Mouse (Mus musculus): Measurements from ENCODE around the gene Fry. TPM values are rescaled to one million over a fixed set of nuclear protein-coding genes. Genes with fewer than 3 reads are reported as not detected.
A peak's percentile ranks its signal among the peaks of the same experiment; 100 is the strongest.

Fry gene
- polyA plus RNA-seq, 1 experiment from 2014 or later = 35.4 TPM

DNA sequence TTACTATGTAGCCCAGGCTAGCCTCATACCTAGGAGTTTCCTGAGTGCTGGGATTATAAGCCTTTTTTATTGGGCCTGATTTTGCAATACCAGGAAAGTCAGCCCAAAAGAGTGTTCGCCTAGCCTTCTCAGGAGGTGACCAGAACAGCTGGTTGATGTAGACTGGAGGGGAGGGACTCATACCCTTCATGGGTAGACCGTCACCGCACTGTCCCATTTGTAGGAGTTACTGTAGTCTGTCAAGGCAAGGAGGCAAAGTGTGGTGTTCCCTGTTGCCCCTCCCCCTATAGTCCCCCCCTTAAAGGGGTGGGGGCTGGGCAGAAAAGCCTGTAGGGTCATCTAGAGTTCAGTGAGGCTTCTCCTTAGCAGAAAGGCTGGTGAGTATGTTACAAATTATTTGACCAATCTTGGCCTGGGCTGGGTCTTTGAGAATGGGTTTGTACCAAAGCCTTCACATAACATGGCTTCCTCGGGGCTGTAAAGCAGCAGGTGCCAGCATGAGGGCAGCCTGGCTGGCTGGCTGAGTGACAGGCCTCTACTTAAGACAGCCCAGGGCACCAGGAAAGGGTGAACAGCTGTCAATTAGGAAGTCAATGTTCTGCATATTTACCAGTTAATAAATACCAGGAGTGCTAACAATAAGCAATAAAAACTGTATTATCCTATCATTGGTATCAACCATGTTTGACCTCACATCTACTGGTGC, 172.2 kb downstream of the Fry start:
- no peak overlapping the region for H3K27ac ChIP-seq
- WGBS = 93% methylated on average over 4 of the region's 4 CpGs
- ATAC-seq = no peak

DNA sequence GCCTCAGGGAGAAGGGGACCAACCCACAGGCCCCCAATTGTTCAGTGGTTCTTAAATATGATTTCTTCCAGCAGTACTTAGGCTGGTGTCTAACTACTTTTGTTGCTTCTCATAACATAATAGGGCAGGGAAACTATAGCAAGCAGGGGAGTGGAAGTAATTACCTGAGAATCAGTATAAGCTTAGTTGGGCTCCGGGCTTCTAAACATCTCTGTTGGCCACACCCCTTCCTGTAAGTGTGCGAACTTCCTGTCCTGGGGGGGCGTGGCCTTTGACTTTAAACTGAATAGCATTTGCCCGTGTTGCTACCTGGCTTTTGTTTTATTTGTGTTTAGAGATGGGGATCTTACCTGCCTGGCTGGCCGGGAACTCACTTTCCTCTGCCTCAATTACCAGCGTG, 172.8 kb downstream of the Fry start:
- Histone ChIP-seq H3K27ac (no peak overlapping the region), H3K27me3 (no peaks in the 10 kb centered on the region), H3K4me1 (replicated peaks) (peaks cover 9% of the 10 kb centered on the region; the same call in 1 of the 2 replicates), H3K4me3 (replicated peaks) (no peak overlapping the region), H3K9ac (replicated peaks) (no peak overlapping the region), H3K36me3 (no peaks in the 10 kb centered on the region), H3K4me2 (replicated peaks) (no peak overlapping the region), H3K9me3 (no peaks in the 10 kb centered on the region)
- no peak for ATAC-seq
- WGBS = 87% methylated on average over 6 of the region's 6 CpGs

More for the DNA sequence above, 172.2 kb downstream of the Fry start:
- Histone ChIP-seq H3K36me3 (no peaks in the 10 kb centered on the region), H3K9ac (replicated peaks) (no peak overlapping the region), H3K27me3 (no peaks in the 10 kb centered on the region), H3K4me3 (replicated peaks) (no peak overlapping the region), H3K4me2 (replicated peaks) (no peak overlapping the region), H3K4me1 (replicated peaks) (peaks cover 9% of the 10 kb centered on the region; the same call in 1 of the 2 replicates), H3K9me3 (no peaks in the 10 kb centered on the region)

DNA sequence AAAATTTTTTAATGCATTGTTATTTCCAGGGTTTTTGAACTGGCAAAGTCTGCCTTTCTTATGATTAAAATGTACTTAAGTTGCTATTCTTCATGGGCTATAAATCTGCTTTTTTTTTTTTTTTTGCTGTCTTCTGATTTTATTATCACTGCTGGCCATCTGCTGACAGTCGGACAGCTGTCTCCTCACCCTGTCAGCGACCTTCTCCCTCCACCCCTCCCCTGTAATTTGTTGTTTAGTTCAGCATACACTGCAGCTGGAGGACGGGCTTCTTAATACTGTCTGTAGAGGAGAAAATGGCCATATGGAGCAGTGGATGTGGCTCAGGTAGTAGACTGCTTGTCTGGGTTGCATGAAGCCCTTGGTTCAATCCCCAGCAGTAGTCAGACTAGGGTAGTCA, 173.7 kb downstream of the Fry start:
- 49% methylated on average over 3 of the region's 3 CpGs for WGBS
- Histone ChIP-seq H3K4me1 (replicated peaks) (peaks cover 9% of the 10 kb centered on the region; the same call in 1 of the 2 replicates), H3K4me3 (replicated peaks) (no peak overlapping the region), H3K27me3 (no peaks in the 10 kb centered on the region), H3K27ac (no peak overlapping the region), H3K4me2 (replicated peaks) (no peak overlapping the region), H3K9me3 (no peaks in the 10 kb centered on the region), H3K9ac (replicated peaks) (no peak overlapping the region), H3K36me3 (no peaks in the 10 kb centered on the region)
- ATAC-seq = 0 out of 2 replicates have a peak, but pooled peaks have one; percentile 40

DNA sequence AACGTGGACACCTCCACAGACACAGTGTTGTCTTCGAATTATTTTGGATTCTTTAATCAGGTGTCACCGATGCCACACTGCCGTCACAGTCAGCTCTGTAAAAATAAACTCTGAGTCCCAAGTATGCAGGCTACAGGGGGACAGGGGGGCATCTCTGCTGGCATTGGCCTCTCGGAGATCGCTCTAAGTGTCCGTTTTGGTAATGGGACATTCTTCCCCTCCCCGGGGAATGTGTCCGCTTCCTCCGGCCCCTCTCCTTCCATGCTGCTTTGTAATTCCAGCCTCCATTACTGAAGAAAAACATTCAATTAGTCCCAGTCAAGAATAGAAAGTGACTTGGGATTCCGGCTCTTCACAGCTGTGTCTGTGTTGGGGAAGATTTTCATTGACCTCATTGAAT, 175.9 kb downstream of the Fry start:
- H3K27ac ChIP-seq = no peak overlapping the region; the same call in 1 of the 2 replicates
- 64% methylated on average over 11 of the region's 11 CpGs for WGBS
- peaks cover 9% of the 10 kb centered on the region; the same call in 1 of the 2 replicates for H3K4me1 ChIP-seq (replicated peaks)
- H3K27me3 ChIP-seq = no peaks in the 10 kb centered on the region
- H3K36me3 ChIP-seq = no peaks in the 10 kb centered on the region
- no peak overlapping the region for H3K4me3 ChIP-seq (replicated peaks)
- ATAC-seq = no peak
- no peaks in the 10 kb centered on the region for H3K9me3 ChIP-seq
- H3K4me2 ChIP-seq (replicated peaks) = no peak overlapping the region
- H3K9ac ChIP-seq (replicated peaks) = no peak overlapping the region

DNA sequence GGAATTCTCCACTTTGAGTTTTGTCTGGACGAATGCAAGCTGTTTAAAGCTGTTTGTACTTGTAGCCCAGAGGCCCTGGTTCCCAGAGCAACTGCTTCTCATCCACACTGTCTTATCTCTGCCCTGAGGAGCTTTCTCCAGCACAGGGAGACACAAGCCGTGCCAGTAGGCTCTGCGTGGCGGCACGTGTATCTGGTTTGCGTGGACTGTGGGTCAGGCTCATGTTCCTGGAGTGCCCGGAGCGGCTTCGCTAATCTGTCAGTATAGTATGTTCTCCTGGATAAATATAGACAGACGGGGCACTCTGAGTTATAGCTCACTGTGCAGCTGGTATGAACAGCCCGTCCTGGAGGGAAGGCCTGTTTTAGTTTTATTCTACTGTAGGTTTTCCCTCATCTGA, 176.7 kb downstream of the Fry start:
- no peak for ATAC-seq
- Histone ChIP-seq H3K27me3 (no peaks in the 10 kb centered on the region), H3K36me3 (no peaks in the 10 kb centered on the region), H3K4me2 (replicated peaks) (no peak overlapping the region), H3K4me1 (replicated peaks) (peaks cover 9% of the 10 kb centered on the region; the same call in 1 of the 2 replicates), H3K4me3 (replicated peaks) (no peak overlapping the region), H3K27ac (no peak overlapping the region), H3K9ac (replicated peaks) (no peak overlapping the region), H3K9me3 (no peaks in the 10 kb centered on the region)
- 94% methylated on average over 11 of the region's 11 CpGs for WGBS

DNA sequence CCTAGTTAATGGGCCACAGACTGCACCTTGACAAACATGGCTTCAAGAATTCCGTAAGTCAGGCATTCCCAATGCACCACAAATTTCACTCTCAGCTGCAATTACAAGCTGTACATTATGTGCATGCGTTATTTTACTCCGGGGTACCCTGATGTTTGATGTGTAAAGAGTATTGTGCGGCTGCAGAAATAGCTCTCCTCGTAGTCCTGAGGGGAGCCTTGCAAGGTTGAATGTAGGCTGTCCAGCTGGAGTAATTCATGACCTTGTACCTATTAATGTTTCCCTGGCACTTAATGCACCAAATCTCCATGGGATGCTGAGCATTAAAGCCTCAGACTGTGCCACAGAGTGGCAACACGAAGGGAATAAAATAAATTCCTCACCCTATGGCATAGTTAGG, 180.5 kb downstream of the Fry start:
- Histone ChIP-seq H3K4me3 (replicated peaks) (no peak overlapping the region), H3K9me3 (no peaks in the 10 kb centered on the region), H3K4me2 (replicated peaks) (no peak overlapping the region), H3K36me3 (no peaks in the 10 kb centered on the region), H3K27me3 (no peaks in the 10 kb centered on the region), H3K27ac (no peak overlapping the region), H3K4me1 (replicated peaks) (0 out of 2 replicates have a peak, but pooled peaks cover 5% of the 10 kb centered on the region), H3K9ac (replicated peaks) (no peak overlapping the region)
- WGBS = 76% methylated on average over 6 of the region's 6 CpGs
- no peak for ATAC-seq

DNA sequence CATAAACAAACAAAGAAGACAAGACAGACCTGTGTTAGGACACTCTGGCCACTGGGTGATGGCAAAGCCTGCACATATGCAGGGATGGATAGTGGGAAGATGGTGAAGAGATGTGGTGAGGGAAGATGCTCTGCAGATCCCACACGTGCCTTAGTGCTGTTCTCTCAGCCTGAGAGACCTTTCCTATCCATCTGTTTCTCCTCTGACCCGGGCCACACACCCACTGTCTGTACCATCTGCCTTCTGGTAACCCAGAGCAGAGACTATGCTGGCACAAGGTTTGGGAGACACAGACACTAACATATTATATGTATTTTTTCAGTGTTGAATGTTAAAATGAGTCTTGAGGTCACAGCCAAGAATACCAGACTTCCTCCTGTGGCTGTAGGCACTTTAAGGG, 183.7 kb downstream of the Fry start:
- no peaks in the 10 kb centered on the region for H3K36me3 ChIP-seq
- WGBS = 89% methylated on average over 2 of the region's 2 CpGs

DNA sequence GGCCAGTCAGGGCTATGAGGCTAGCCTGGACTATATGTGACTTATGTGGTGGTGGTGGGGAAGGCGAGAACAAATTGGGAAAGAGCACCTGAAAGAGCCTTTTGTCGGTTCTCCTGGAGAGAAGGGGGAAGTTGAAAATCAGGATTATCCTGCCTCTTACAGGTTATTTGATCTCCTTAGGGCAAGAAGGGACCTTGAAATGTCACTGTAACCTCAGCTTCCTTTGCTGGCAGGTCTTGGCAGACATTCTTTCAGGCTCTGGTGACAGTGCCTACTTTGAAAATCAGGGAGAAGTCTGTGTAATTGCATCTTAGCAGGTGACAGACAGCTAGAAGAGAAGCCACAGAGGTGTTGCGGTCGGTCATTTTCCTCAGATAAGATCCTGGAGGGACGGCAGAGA, 184.6 kb downstream of the Fry start:
- no peak overlapping the region for H3K4me3 ChIP-seq (replicated peaks)
- H3K4me1 ChIP-seq (replicated peaks) = no peaks in the 10 kb centered on the region
- no peak overlapping the region for H3K9ac ChIP-seq (replicated peaks)
- no peak overlapping the region for H3K27ac ChIP-seq
- H3K27me3 ChIP-seq = no peaks in the 10 kb centered on the region
- no peaks in the 10 kb centered on the region for H3K9me3 ChIP-seq
- no peak overlapping the region for H3K4me2 ChIP-seq (replicated peaks)
- no peaks in the 10 kb centered on the region for H3K36me3 ChIP-seq
- ATAC-seq = no peak
- WGBS = 84% methylated on average over 5 of the region's 5 CpGs

More for the DNA sequence above, 183.7 kb downstream of the Fry start:
- no peaks in the 10 kb centered on the region for H3K27me3 ChIP-seq
- ATAC-seq = no peak
- H3K4me1 ChIP-seq (replicated peaks) = no peaks in the 10 kb centered on the region
- no peaks in the 10 kb centered on the region for H3K9me3 ChIP-seq
- no peak overlapping the region for H3K4me2 ChIP-seq (replicated peaks)
- H3K4me3 ChIP-seq (replicated peaks) = no peak overlapping the region
- H3K9ac ChIP-seq (replicated peaks) = no peak overlapping the region
- no peak overlapping the region for H3K27ac ChIP-seq

DNA sequence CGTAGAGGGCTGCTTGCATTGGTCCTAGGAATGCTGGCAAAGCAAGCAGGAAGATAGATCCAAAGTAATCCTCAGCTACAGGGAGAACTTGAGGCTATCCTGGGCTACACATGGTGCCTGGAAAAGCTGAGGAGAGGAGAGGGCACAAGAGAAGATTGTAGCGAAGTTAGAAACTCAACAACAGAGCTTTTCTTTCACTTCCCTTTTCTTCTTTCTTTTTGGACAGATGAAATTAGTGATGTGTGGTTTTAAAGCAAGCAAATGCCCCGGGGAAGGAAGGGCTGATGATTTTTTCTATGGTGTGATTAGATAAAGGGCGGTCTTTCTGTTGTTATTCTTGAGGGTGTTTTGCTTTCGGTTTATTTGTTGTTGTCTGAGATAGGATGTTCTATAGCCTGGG, 188.1 kb downstream of the Fry start:
- Histone ChIP-seq H3K4me2 (replicated peaks) (no peak overlapping the region), H3K36me3 (peaks cover 14% of the 10 kb centered on the region), H3K9ac (replicated peaks) (no peak overlapping the region), H3K9me3 (no peaks in the 10 kb centered on the region), H3K4me1 (replicated peaks) (no peaks in the 10 kb centered on the region), H3K27me3 (no peaks in the 10 kb centered on the region), H3K27ac (no peak overlapping the region), H3K4me3 (replicated peaks) (no peak overlapping the region)
- WGBS = 91% methylated on average over 5 of the region's 5 CpGs
- ATAC-seq = no peak

DNA sequence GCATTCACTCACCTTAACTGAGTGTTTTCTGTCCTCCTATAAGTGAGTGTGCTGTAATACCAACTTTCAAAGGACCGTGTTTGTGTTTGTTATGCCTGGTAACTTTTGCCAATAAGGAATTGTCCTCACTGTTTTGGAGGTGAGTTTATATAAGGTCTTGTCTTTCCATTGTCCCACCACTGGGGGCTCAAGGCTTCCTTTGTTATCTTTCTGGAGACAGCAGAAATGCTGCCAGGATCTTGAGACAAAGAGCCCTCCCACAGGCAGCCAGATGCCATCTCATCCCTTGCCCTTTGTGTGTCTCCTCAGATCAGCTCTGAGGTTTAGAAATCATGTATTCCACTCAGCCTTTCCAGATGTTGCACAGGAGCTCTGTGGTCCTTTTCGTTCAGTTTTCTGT, 194.8 kb downstream of the Fry start:
- Histone ChIP-seq H3K9me3 (no peaks in the 10 kb centered on the region), H3K4me2 (replicated peaks) (no peak overlapping the region), H3K9ac (replicated peaks) (no peak overlapping the region), H3K4me1 (replicated peaks) (no peaks in the 10 kb centered on the region), H3K36me3 (peaks cover 20% of the 10 kb centered on the region), H3K27ac (0 out of 2 replicates have a peak overlapping the region, but pooled peaks have one; percentile 9), H3K27me3 (no peaks in the 10 kb centered on the region), H3K4me3 (replicated peaks) (no peak overlapping the region)
- WGBS = 65% methylated on average over 2 of the region's 2 CpGs
- ATAC-seq = no peak

DNA sequence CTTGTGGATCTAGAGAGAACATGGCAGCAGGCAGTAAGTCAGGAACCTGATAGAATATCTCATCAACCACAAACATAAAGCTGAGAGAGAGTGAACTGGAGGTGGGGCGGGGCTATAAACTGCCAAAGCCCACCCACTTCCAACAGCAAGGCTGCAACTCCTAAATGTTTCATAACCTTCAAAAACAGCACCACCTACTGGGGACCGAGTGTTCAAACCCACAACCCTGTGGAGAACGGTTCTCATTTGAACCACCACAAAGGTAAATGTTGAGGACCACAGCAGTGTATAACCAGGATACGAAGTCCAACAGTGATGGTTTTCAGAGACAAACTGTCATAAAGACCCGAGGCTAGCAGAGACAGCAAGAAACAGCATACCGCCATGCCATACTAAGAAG, 196.1 kb downstream of the Fry start:
- Histone ChIP-seq H3K9me3 (no peaks in the 10 kb centered on the region), H3K4me1 (replicated peaks) (no peaks in the 10 kb centered on the region), H3K36me3 (peaks cover 20% of the 10 kb centered on the region), H3K4me2 (replicated peaks) (no peak overlapping the region), H3K27me3 (no peaks in the 10 kb centered on the region), H3K9ac (replicated peaks) (no peak overlapping the region), H3K27ac (no peak overlapping the region), H3K4me3 (replicated peaks) (no peak overlapping the region)
- no peak for ATAC-seq
- 93% methylated on average over 6 of the region's 6 CpGs for WGBS

DNA sequence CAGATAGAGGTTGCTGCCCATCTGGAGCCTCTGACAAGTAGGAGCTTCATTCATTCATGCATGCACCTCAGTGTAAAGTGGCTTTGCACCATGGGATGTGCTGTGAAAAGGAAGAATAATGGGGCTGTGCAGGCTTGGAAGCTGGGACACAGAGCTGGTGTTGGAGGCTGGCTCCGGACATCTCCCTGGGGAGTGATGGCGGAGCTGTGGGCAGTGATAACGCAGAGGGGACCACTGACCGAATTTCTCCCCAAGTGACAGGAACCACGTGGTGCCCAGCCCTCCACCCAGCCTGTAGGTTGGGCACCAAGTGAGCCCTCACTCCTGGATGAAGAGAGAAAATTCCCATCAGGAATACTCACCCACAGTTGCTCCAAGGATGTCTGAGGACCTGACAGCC, 207.0 kb downstream of the Fry start:
- peaks cover 10% of the 10 kb centered on the region; the same call in 1 of the 2 replicates for H3K36me3 ChIP-seq
- 80% methylated on average over 5 of the region's 5 CpGs for WGBS
- H3K27me3 ChIP-seq = no peaks in the 10 kb centered on the region
- no peak overlapping the region for H3K9ac ChIP-seq (replicated peaks)
- no peaks in the 10 kb centered on the region for H3K9me3 ChIP-seq
- H3K4me1 ChIP-seq (replicated peaks) = no peaks in the 10 kb centered on the region
- no peak overlapping the region for H3K4me3 ChIP-seq (replicated peaks)
- H3K4me2 ChIP-seq (replicated peaks) = no peak overlapping the region
- no peak overlapping the region for H3K27ac ChIP-seq
- 0 out of 2 replicates have a peak, but pooled peaks have one; percentile 4 for ATAC-seq

DNA sequence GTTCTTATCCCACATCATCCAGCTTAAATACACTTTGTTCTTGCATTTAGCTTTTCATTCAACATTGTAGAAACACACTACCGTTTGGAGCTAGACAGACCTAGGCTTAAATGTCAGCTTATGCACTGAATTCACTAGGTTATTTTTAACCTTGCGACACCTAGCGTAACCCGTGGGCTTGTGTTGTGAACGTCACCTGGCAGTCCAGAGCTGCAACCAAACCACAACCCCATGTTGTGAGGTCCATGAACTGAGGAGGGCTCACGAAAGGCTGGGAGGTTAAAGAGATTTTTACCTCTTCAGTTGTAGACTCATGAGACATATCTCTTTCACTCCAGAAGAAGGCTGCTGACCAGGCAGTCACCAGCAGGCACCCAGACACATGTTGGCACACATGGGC, 210.2 kb downstream of the Fry start:
- 90% methylated on average over 6 of the region's 6 CpGs for WGBS
- 0 out of 2 replicates have a peak, but pooled peaks cover 7% of the 10 kb centered on the region for H3K36me3 ChIP-seq

More for the DNA sequence above, 210.2 kb downstream of the Fry start:
- Histone ChIP-seq H3K4me2 (replicated peaks) (no peak overlapping the region), H3K9me3 (no peaks in the 10 kb centered on the region), H3K27ac (no peak overlapping the region), H3K9ac (replicated peaks) (no peak overlapping the region), H3K4me1 (replicated peaks) (no peaks in the 10 kb centered on the region), H3K27me3 (no peaks in the 10 kb centered on the region), H3K4me3 (replicated peaks) (no peak overlapping the region)
- no peak for ATAC-seq
